In the genomic region with DNA sequence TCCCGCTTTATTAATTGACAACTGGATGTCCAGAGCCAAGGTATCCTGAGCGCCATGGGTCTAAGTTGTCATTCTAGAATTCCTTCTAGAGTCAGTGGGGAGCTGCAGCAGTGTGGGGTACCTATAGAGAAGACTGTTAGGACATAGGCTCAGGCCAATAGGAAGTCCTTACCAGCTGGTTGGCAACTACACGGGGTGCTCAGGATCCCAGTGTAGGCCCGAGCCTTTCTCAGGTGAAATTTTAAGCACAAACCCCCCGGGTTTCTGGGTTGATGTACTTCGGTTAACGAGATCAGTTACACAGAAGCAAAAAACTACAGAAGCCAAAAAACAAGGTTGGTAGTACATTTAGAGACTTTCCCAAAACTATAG, we compare ENCODE assay signal across 10 mouse cellular contexts. TPM values are rescaled to one million over a fixed set of nuclear protein-coding genes. Genes with fewer than 3 reads are reported as not detected.
A peak's percentile ranks its signal among the peaks of the same experiment; 100 is the strongest.
DNase-seq lines count a peak whose midpoint lies in the region; ATAC-seq lines count a peak whose summit lies in the region.
"Had no signal": no experiment of that assay in that cellular context is flagged by ENCODE, and none has a peak within 500 bp of the region (broad histone marks: within the 10 kb centered on the region; RNA-seq: fewer than 3 reads in every experiment).

No protein-coding gene starts in this region.

- ATAC-seq in forebrain, embryonic 11.5 days (replicated peaks; ENCODE audit: low FRiP score), result no peak
- no peak for ATAC-seq in kidney, embryonic 16.5 days (ENCODE audit: low FRiP score, low TSS enrichment)
- ATAC-seq in forebrain, embryonic 16.5 days, result no peak

- whole genome bisulfite sequencing in forebrain, embryonic 10.5 days, result 75% methylated on average over 7 of the region's 7 CpGs
- 76% methylated on average over 7 of the region's 7 CpGs for WGBS in forebrain, embryonic 11.5 days
- WGBS in kidney, embryonic 16.5 days, result 64% methylated on average over 7 of the region's 7 CpGs
- 63% methylated on average over 7 of the region's 7 CpGs for WGBS in forebrain, embryonic 16.5 days

- no peak overlapping the region for H3K4me3 ChIP-seq in forebrain, embryonic 10.5 days
- H3K4me3 ChIP-seq in forebrain, embryonic 11.5 days (ENCODE audit: low read depth, low read length), result no peak overlapping the region
- H3K4me3 ChIP-seq in kidney, embryonic 16.5 days (ENCODE audit: low read length), result no peak overlapping the region
- no peak overlapping the region for H3K4me3 ChIP-seq in forebrain, embryonic 16.5 days (replicated peaks; ENCODE audit: low read length)
- H3K4me3 ChIP-seq: embryonic facial prominence, embryonic 12.5 days; hindbrain, embryonic 15.5 days had no signal

- no peak for DNase-seq in forebrain, embryonic 10.5 days (ENCODE audit: extremely low spot score, low spot score)
- DNase-seq in forebrain, embryonic 11.5 days (ENCODE audit: low spot score), result no peak
- no peak for DNase-seq in kidney, postnatal 36 days
- DNase-seq in 3134 (ENCODE audit: extremely low read depth, insufficient read length, low spot score), result peak; percentile 49
- no peak for DNase-seq in spleen, postnatal 10 days (ENCODE audit: low spot score in 2 of 2)
- DNase-seq in adrenal gland, adult 2 months, result no peak

- peaks cover 19% of the 10 kb centered on the region for H3K27me3 ChIP-seq in forebrain, embryonic 10.5 days (ENCODE audit: poor library complexity, severe bottlenecking)
- H3K27me3 ChIP-seq in forebrain, embryonic 11.5 days (ENCODE audit: control insufficient read depth, insufficient read depth, low read length), result no peaks in the 10 kb centered on the region
- H3K27me3 ChIP-seq in kidney, embryonic 16.5 days (ENCODE audit: insufficient read depth, low read length), result no peaks in the 10 kb centered on the region
- H3K27me3 ChIP-seq in forebrain, embryonic 16.5 days (replicated peaks; ENCODE audit: control insufficient read depth, insufficient read depth, low read length), result no peaks in the 10 kb centered on the region
- H3K27me3 ChIP-seq: embryonic facial prominence, embryonic 12.5 days; hindbrain, embryonic 15.5 days had no signal

- H3K36me3 ChIP-seq in forebrain, embryonic 10.5 days (replicated peaks), result no peaks in the 10 kb centered on the region
- no peaks in the 10 kb centered on the region for H3K36me3 ChIP-seq in forebrain, embryonic 11.5 days (ENCODE audit: control insufficient read depth, insufficient read depth, low read length)
- no peaks in the 10 kb centered on the region for H3K36me3 ChIP-seq in kidney, embryonic 16.5 days (ENCODE audit: insufficient read depth, low read length)
- no peaks in the 10 kb centered on the region for H3K36me3 ChIP-seq in forebrain, embryonic 16.5 days (ENCODE audit: control insufficient read depth, insufficient read depth)
- H3K36me3 ChIP-seq: embryonic facial prominence, embryonic 12.5 days; hindbrain, embryonic 15.5 days had no signal

- no peak overlapping the region for H3K9ac ChIP-seq in forebrain, embryonic 11.5 days (ENCODE audit: low read length)
- no peak overlapping the region for H3K9ac ChIP-seq in kidney, embryonic 16.5 days (replicated peaks; ENCODE audit: low read length)
- no peak overlapping the region for H3K9ac ChIP-seq in forebrain, embryonic 16.5 days (replicated peaks; ENCODE audit: low read depth, low read length)
- H3K9ac ChIP-seq: embryonic facial prominence, embryonic 12.5 days; hindbrain, embryonic 15.5 days had no signal

- peaks cover 53% of the 10 kb centered on the region for H3K4me1 ChIP-seq in forebrain, embryonic 10.5 days
- peaks cover 5% of the 10 kb centered on the region; the same call in 1 of the 2 replicates for H3K4me1 ChIP-seq in forebrain, embryonic 11.5 days (replicated peaks; ENCODE audit: control insufficient read depth, insufficient read depth, low read length)
- H3K4me1 ChIP-seq in kidney, embryonic 16.5 days (ENCODE audit: insufficient read depth, low read length), result peaks cover 69% of the 10 kb centered on the region
- peaks cover 18% of the 10 kb centered on the region for H3K4me1 ChIP-seq in forebrain, embryonic 16.5 days (replicated peaks; ENCODE audit: control insufficient read depth, insufficient read depth, low read length)

- H3K27ac ChIP-seq in forebrain, embryonic 10.5 days, result peak overlapping the region; percentile 36
- H3K27ac ChIP-seq in forebrain, embryonic 11.5 days (ENCODE audit: low read depth, low read length), result no peak overlapping the region
- peak overlapping the region; percentile 53 for H3K27ac ChIP-seq in kidney, embryonic 16.5 days (ENCODE audit: low read length)
- peak overlapping the region; percentile 11; the same call in 1 of the 2 replicates for H3K27ac ChIP-seq in forebrain, embryonic 16.5 days (ENCODE audit: low read length)
- H3K27ac ChIP-seq: embryonic facial prominence, embryonic 12.5 days; hindbrain, embryonic 15.5 days had no signal

- no peak overlapping the region for H3K4me2 ChIP-seq in forebrain, embryonic 11.5 days (ENCODE audit: low read depth, low read length, severe bottlenecking)
- no peak overlapping the region for H3K4me2 ChIP-seq in kidney, embryonic 16.5 days (replicated peaks; ENCODE audit: low read depth, low read length)
- H3K4me2 ChIP-seq in forebrain, embryonic 16.5 days (ENCODE audit: low read length), result no peak overlapping the region
- H3K4me2 ChIP-seq: hindbrain, embryonic 15.5 days had no signal

- H3K9me3 ChIP-seq in forebrain, embryonic 10.5 days, result no peaks in the 10 kb centered on the region
- H3K9me3 ChIP-seq in forebrain, embryonic 11.5 days (ENCODE audit: control insufficient read depth, low read length), result no peaks in the 10 kb centered on the region
- no peaks in the 10 kb centered on the region for H3K9me3 ChIP-seq in kidney, embryonic 16.5 days (ENCODE audit: low read length)
- no peaks in the 10 kb centered on the region for H3K9me3 ChIP-seq in forebrain, embryonic 16.5 days (ENCODE audit: control insufficient read depth, low read length)
- H3K9me3 ChIP-seq: embryonic facial prominence, embryonic 12.5 days; hindbrain, embryonic 15.5 days had no signal

RNA-seq across cellular contexts. Expression of gene Scyl1, which starts 51.6 kb away (rescaled TPM):
- polyA plus RNA-seq in forebrain, embryonic 10.5 days (2016; fragmentation: Nextera tagmentation; extraction: Ambion mirVana), result 63.4 and 64.6 TPM in 2 replicates
- 65.2 and 66.3 TPM in 2 replicates for polyA plus RNA-seq in forebrain, embryonic 11.5 days (2014; fragmentation: Nextera tagmentation; extraction: Ambion mirVana)
- 82.9 and 85.3 TPM in 2 replicates for polyA plus RNA-seq in kidney, embryonic 16.5 days (2015; fragmentation: Nextera tagmentation; extraction: Ambion mirVana)
- polyA plus RNA-seq in forebrain, embryonic 16.5 days (2015; fragmentation: Nextera tagmentation; extraction: Ambion mirVana), result 66.2 and 79.4 TPM in 2 replicates
- 100 to 1,000 TPM; 106 to 109 TPM for total RNA-seq in adrenal gland, adult 2 months (2021)
- 119 and 125 TPM in 2 replicates for polyA plus RNA-seq in adrenal gland, adult 2 months (2012; rRNA removed)

RNA-seq across cellular contexts. Expression of gene Frmd8, which starts 52.3 kb away (rescaled TPM):
- polyA plus RNA-seq in forebrain, embryonic 10.5 days (2016; fragmentation: Nextera tagmentation; extraction: Ambion mirVana), result 36.9 and 40.6 TPM in 2 replicates
- 20.4 and 24.5 TPM in 2 replicates for polyA plus RNA-seq in forebrain, embryonic 11.5 days (2014; fragmentation: Nextera tagmentation; extraction: Ambion mirVana)
- polyA plus RNA-seq in kidney, embryonic 16.5 days (2015; fragmentation: Nextera tagmentation; extraction: Ambion mirVana), result 50.6 and 52.9 TPM in 2 replicates
- 20.9 and 21.5 TPM in 2 replicates for polyA plus RNA-seq in forebrain, embryonic 16.5 days (2015; fragmentation: Nextera tagmentation; extraction: Ambion mirVana)
- total RNA-seq in adrenal gland, adult 2 months (2021), result 10 to 100 TPM; 41.2 to 51.4 TPM
- 27.8 and 36.4 TPM in 2 replicates for polyA plus RNA-seq in adrenal gland, adult 2 months (2012; rRNA removed)

RNA-seq across cellular contexts. Expression of gene Slc25a45, which starts 54.8 kb away (rescaled TPM):
- polyA plus RNA-seq in forebrain, embryonic 10.5 days (2016; fragmentation: Nextera tagmentation; extraction: Ambion mirVana), result 1.5 and 2.0 TPM in 2 replicates
- 0.90 and 1.1 TPM in 2 replicates for polyA plus RNA-seq in forebrain, embryonic 11.5 days (2014; fragmentation: Nextera tagmentation; extraction: Ambion mirVana)
- 14.8 and 15.7 TPM in 2 replicates for polyA plus RNA-seq in kidney, embryonic 16.5 days (2015; fragmentation: Nextera tagmentation; extraction: Ambion mirVana)
- 1.5 and 2.0 TPM in 2 replicates for polyA plus RNA-seq in forebrain, embryonic 16.5 days (2015; fragmentation: Nextera tagmentation; extraction: Ambion mirVana)
- 10 to 100 TPM; 15.5 to 36.2 TPM for total RNA-seq in adrenal gland, adult 2 months (2021)
- 42.4 and 44.6 TPM in 2 replicates for polyA plus RNA-seq in adrenal gland, adult 2 months (2012; rRNA removed)
